Comparison of ENCODE assay signal across 8 mouse cellular contexts in the genomic region with DNA sequence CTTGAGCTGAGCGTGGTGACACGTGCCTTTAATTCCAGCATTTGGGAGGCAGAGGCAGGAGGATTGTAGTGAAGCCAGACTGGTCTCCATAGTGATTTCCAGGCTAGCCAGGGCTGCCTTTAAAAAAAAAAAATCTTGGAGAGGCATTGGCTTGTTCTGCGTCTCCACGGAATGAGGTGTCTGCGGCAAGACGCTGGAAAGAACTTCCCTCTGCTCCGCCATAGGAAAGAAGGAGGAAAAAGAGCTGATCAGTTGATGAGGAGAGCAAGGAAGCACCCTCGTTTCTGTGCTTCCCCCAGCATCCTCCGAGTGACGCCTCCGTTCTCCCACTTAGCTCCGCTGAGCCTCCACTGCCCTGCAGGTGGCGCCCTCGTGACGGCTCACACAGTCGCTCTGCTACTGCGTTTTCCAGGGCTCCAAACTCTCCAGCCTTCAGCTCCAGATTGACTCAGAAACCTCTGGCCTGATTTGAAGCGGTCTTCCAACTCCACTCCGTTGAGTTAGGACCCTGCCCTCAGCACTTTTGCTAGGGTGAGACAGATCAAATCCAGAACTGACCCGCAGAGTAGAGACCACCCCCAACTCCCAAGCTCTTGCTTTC. TPM values are rescaled to one million over a fixed set of nuclear protein-coding genes. Genes with fewer than 3 reads are reported as not detected.
DNase-seq lines count a peak whose midpoint lies in the region; ATAC-seq and TF ChIP-seq lines count a peak whose summit lies in the region.

No protein-coding gene starts in this region.

- no peak overlapping the region; the same call in 1 of the 2 replicates for H3K4me2 ChIP-seq in hindbrain, embryonic 11.5 days (replicated peaks; ENCODE audit: low read depth, low read length)

- peak overlapping the region in 1 of 2 experiments; percentile 38; a peak in 1 of 4 replicates for H3K4me3 ChIP-seq in ES-E14 (ENCODE audit: insufficient read depth in 1 of 2, low read depth in 1 of 2, low read length in 2 of 2, poor library complexity in 1 of 2, severe bottlenecking in 1 of 2)
- H3K4me3 ChIP-seq in cerebellum, adult 2 months (replicated peaks; ENCODE audit: insufficient read depth, low read depth, low read length) = peak overlapping the region; percentile 35
- H3K4me3 ChIP-seq in hindbrain, embryonic 11.5 days (ENCODE audit: low read depth, low read length) = no peak overlapping the region

- no peaks in the 10 kb centered on the region for H3K36me3 ChIP-seq in ES-E14 (ENCODE audit: control insufficient read depth, insufficient read depth, low read length, poor library complexity, severe bottlenecking)
- H3K36me3 ChIP-seq in hindbrain, embryonic 11.5 days (ENCODE audit: control insufficient read depth, insufficient read depth, low read length) = no peaks in the 10 kb centered on the region

- DNase-seq in ES-E14 (ENCODE audit: low read depth, low spot score) = peak; percentile 75
- DNase-seq in cerebellum, adult 2 months = peak; percentile 83 to 91
- peak; percentile 50 to 95 for DNase-seq in frontal cortex, adult 2 months (ENCODE audit: extremely low spot score in 1 of 2, low spot score in 1 of 2)
- DNase-seq in hindbrain, embryonic 11.5 days (ENCODE audit: low spot score) = peak; percentile 92
- peak; percentile 79 to 86 for DNase-seq in layer of hippocampus, postnatal 14 days (ENCODE audit: low spot score in 2 of 2)
- peak; percentile 93 for DNase-seq in lung, postnatal 14 days
- DNase-seq in retina, adult 2 months (ENCODE audit: low read depth, low spot score) = peak; percentile 53
- DNase-seq in thymus, postnatal 25 days = peak; percentile 86

- no peak overlapping the region for H3K9ac ChIP-seq in ES-E14 (ENCODE audit: insufficient read depth, low read depth, low read length, poor library complexity, severe bottlenecking)
- no peak overlapping the region for H3K9ac ChIP-seq in hindbrain, embryonic 11.5 days (ENCODE audit: low read depth, low read length)

- no peaks in the 10 kb centered on the region for H3K27me3 ChIP-seq in cerebellum, adult 2 months (ENCODE audit: control insufficient read depth, insufficient read depth, low read length)
- no peaks in the 10 kb centered on the region for H3K27me3 ChIP-seq in hindbrain, embryonic 11.5 days (ENCODE audit: control insufficient read depth, insufficient read depth, low read length)

- WGBS in cerebellum, adult 2 months = 4% methylated on average over 20 of the region's 20 CpGs
- 6% methylated on average over 20 of the region's 20 CpGs for WGBS in hindbrain, embryonic 11.5 days

- no peak for TF ChIP-seq POLR2A in cerebellum, adult 2 months (IDR thresholded peaks at IDR 0.05; ENCODE audit: borderline replicate concordance, insufficient read depth, low read length)

- H3K4me1 ChIP-seq in ES-E14 (ENCODE audit: control insufficient read depth in 2 of 2, insufficient read depth in 2 of 2, low read length in 2 of 2, poor library complexity in 1 of 2) = no peaks in the 10 kb centered on the region
- no peaks in the 10 kb centered on the region; the same call in 1 of the 2 replicates for H3K4me1 ChIP-seq in cerebellum, adult 2 months (ENCODE audit: control insufficient read depth, insufficient read depth, low read length)
- no peaks in the 10 kb centered on the region for H3K4me1 ChIP-seq in hindbrain, embryonic 11.5 days (replicated peaks; ENCODE audit: control insufficient read depth, insufficient read depth, low read length)

- H3K27ac ChIP-seq in ES-E14 (ENCODE audit: insufficient read depth, low read depth, low read length, poor library complexity, severe bottlenecking) = no peak overlapping the region
- H3K27ac ChIP-seq in cerebellum, adult 2 months (ENCODE audit: insufficient read depth, low read length) = no peak overlapping the region
- no peak overlapping the region for H3K27ac ChIP-seq in hindbrain, embryonic 11.5 days (ENCODE audit: low read depth, low read length)

- peak; percentile 99 for TF ChIP-seq CTCF in cerebellum, adult 2 months (IDR thresholded peaks at IDR 0.05; ENCODE audit: borderline replicate concordance, insufficient read depth, low read depth, low read length)

- in situ Hi-C loops in ES-E14 (cut with MboI; ENCODE audit: low sequenced_read_pairs in 2 of 2, unreplicated experiment in 2 of 2) = loop anchor here in 1 of 2 experiments (10.0 kb wide), 1 partner anchor 205 kb away; no protein-coding TSS in a partner anchor

- peak; percentile 19; the same call in 1 of the 2 replicates for ATAC-seq in hindbrain, embryonic 11.5 days (ENCODE audit: low FRiP score)

- H3K9me3 ChIP-seq in ES-E14 (ENCODE audit: control insufficient read depth, insufficient read depth, low read depth, low read length) = no peaks in the 10 kb centered on the region
- H3K9me3 ChIP-seq in hindbrain, embryonic 11.5 days (ENCODE audit: control insufficient read depth, low read length) = no peaks in the 10 kb centered on the region

TF ChIP-seq in ES-E14, 5 proteins besides CTCF, POLR2A, EP300 and RAD21:
- TF ChIP-seq HCFC1 (IDR thresholded peaks at IDR 0.05; ENCODE audit: borderline replicate concordance, insufficient read depth, low read length) (no peak), ZC3H11A (IDR thresholded peaks at IDR 0.05; ENCODE audit: borderline replicate concordance, low read depth, low read length) (peak; percentile 76; the same call in 1 of the 2 replicates), MAFK (IDR thresholded peaks at IDR 0.05; ENCODE audit: insufficient read depth, low read depth, low read length) (no peak), CHD2 (IDR thresholded peaks at IDR 0.05; ENCODE audit: low read depth, low read length) (no peak), ZNF384 (IDR thresholded peaks at IDR 0.05; ENCODE audit: low read depth, low read length) (peak; percentile 93)

RNA-seq across cellular contexts. Expression of a gene that starts 13.5 kb away (rescaled TPM):
- total RNA-seq in ES-E14 (2012; rRNA removed) = 0.27 and 0.63 TPM in 2 replicates
- 5.5 and 5.7 TPM in 2 replicates for polyA plus RNA-seq in cerebellum, adult 2 months (2012; rRNA removed)
- polyA plus RNA-seq in frontal cortex, adult 2 months (2012; rRNA removed) = 6.4 and 6.6 TPM in 2 replicates
- polyA plus RNA-seq in hindbrain, embryonic 11.5 days (2014; fragmentation: Nextera tagmentation; extraction: Ambion mirVana) = 0.24 and 1.3 TPM in 2 replicates
- total RNA-seq in layer of hippocampus, postnatal 14 days (2021) = 1 to 10 TPM; 2.0 to 3.8 TPM
